Mouse (Mus musculus) activated CD4-positive, CD25-positive, alpha-beta regulatory T cell, adult 4 months (primary cell): ENCODE results near the gene Ppp4r2. TPM values are rescaled to one million over a fixed set of nuclear protein-coding genes. Genes with fewer than 3 reads are reported as not detected.

ENCODE experiments used
- ATAC-seq: one replicate; pipeline ENCODE4 v1.8.0; 2017
- polyA plus RNA-seq, 2 experiments: library from polyadenylated mRNA; unstranded; fragments of 100-300 nt; shearing (Covaris generic); gene quantifications; one replicate each; pipeline ENCODE4 v1.2.1; 2017

Ppp4r2 gene
- polyA plus RNA-seq, result 10 to 100 TPM; 25.0 to 27.7 TPM

GRCm38 (mm10) chr6:100833355-100833754 lies at the start of gene Ppp4r2:
TSS of gene Ppp4r2 (plus strand) at chr6:100833622.
- peak; percentile 82 for ATAC-seq

- ATAC-seq, result no peak
These were observed 45.7 kb upstream of the Ppp4r2 start for GRCm38 (mm10) chr6:100787726-100788125.

GRCm38 (mm10) chr6:100789161-100789560 lies 44.3 kb upstream of the Ppp4r2 start:
- ATAC-seq, result no peak

DNA sequence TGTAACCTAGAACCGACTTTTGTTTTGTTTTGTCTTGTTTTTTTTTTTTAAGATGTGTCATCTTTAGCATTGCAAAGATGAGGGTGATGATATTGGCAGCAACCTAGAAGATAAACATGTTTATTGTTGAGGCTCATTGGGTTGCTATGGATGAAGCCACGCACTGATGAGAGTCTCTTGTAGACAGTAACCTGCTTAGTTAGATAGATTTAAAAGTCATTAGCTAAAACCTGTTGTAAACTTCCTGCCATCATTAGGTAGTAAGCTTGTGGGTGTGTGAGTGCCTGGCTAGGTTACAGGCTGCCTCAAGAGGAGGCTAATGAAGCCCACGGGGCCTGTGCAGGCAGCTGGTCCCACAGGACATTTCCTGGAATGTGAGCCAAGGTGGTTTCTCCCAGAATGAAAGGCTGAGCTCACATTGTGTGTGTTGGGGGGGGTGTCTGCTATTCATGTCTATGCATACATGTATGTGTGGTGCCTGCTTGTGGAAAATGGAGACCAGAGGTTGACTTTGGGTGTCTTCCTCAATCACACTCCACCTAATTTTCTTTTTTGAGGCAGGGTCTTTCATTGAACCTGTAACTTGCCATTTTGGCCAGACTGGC lies 41.3 kb upstream of the Ppp4r2 start:
- ATAC-seq, result peak; percentile 32

- ATAC-seq, result no peak
These were observed 40.3 kb upstream of the Ppp4r2 start for GRCm38 (mm10) chr6:100792973-100793769.

DNA sequence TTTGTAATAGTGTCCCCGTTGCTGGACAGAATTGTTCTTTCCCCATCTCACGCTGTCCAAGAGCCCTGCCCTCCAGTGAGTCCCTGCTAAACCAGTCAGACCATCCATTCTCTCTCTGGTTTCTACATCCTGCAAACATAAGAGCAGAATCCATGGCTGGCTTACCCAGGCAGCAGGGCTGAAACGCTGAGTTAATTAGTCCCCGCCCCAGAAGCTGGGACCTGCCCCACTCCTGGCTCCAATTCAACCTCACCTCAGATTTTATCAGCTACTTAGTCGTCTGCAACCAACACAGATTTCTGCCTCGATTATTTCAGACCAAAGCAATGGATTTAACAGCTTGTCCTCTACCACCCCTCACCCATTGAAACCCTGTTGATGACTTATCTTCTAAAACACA lies 37.6 kb upstream of the Ppp4r2 start:
- no peak for ATAC-seq

DNA sequence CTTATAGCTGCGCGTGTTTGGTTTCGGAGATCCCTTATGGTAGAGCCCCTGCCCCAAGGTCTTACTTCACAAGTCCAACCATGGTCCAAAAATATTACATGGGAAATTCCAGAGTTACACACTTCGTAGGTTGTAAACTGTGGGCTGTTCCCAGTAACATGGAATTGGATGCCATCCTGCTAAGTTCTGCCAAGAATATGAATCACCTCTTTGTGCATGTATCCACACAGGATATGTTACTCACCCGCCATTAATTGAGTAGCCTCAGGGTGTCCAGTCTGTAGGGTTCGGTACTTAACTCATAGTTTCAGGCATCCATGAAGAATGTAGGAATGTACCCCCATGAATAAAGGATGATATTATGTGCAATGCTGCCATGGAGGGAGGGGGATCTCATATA lies 34.1 kb upstream of the Ppp4r2 start:
- ATAC-seq, result no peak

DNA sequence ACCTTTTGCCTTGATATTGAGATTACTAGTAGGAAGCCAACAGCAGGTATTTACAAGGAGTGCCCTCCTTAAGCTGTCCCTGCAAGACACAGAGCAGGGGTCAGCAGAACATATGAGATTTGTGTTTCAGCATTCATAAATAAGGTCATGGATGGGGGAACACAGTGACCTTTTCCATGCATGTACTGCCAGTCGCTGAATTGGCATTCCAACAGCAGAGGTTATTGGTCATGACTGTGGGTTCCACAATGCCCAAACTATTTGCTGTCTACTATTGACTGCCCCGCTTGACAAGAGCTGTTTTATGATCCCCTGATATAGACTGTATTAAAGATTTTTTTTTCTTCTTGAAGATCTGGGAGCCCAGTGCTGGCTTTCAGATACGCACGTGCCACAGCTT lies 33.7 kb upstream of the Ppp4r2 start:
- ATAC-seq, result no peak

DNA sequence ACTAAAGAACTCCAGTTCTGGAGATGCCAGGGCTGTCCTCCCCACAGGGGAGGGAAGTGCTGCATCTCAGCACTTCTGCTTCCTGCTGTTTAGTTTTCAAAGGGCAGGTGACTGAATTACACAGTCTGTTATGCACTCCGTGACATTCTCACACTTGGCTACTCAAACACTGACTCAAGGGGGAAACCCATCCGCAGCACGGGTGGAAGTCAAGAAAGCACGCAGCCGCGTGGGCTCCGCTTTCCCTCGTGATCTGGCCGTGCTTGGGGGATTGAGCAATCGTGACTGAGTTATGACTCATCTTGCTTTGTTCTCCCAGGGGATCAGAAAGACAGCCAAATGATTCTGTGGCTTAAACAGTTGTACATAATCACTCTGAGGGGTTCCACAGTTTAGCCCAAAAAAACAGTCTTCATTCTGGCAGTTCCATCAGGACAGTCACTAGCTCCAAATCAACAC lies 32.9 kb upstream of the Ppp4r2 start:
- ATAC-seq, result peak; percentile 70

GRCm38 (mm10) chr6:100802381-100803083 lies 30.9 kb upstream of the Ppp4r2 start:
- no peak for ATAC-seq

DNA sequence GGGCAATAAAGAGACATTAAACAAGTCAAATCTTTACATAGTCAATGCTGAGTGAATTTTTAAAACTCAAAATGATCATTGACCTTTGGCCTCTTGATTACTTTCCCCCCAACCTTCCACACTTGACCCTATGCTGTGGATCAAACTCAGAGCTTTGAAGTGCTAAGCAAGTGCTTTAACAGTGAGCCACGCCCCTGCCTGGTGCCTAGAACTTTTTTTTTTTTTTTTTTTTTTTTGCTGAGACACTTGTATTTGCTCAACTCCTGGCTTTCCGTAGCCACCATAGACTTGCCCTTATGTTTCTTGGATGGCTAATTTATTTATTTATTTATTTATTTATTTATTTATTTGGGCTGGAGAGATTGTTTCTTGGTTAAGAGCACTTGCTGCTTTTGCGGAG lies 30.2 kb upstream of the Ppp4r2 start:
- no peak for ATAC-seq

- peak; percentile 94 for ATAC-seq
These were observed 26.2 kb upstream of the Ppp4r2 start for GRCm38 (mm10) chr6:100807187-100807586.

DNA sequence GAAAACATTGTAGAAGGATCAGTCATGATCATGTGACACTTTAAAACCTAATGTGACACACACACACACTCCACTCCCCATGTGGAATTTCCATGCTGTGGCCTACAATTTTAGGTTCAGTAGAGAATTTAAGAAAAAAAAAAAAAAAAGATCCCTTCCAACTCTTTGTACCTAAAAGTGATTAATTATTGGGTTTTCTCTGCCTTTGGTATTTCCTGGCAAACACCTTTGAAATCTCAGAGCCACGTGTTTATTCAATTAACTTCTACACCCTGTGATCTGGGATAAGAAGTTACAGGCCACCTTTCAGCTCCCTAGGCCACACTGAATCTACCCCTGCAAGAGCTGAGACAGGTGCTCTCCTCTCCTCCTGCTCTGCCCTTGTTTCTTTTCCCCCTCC lies 25.7 kb upstream of the Ppp4r2 start:
- ATAC-seq, result no peak

DNA sequence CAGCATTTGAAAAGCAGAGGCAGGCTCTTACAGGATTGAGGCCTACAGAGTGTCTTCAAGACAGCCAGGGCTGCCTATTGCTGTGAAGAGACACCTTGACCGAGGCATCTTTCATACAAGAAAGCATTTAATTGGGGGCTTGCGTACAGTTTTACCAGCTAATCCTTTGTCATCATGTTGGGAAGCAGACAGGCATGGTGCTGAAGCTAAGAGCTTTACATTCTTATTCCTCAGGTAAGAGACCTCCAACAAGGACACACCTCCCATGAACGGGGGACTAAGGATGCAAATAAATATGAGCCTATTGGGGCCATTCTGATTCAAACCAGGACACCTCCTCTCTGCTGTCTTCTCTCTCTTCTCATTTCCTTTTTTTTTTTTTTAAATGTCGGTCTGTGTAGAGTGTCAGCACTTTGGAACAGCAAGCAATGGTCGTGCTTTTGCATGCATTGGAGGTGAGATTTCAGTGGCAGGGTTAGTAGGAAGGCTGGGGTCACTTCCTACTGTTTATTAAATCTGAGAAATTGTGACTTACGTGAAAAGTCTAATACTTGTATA lies 25.1 kb upstream of the Ppp4r2 start:
- ATAC-seq, result no peak

DNA sequence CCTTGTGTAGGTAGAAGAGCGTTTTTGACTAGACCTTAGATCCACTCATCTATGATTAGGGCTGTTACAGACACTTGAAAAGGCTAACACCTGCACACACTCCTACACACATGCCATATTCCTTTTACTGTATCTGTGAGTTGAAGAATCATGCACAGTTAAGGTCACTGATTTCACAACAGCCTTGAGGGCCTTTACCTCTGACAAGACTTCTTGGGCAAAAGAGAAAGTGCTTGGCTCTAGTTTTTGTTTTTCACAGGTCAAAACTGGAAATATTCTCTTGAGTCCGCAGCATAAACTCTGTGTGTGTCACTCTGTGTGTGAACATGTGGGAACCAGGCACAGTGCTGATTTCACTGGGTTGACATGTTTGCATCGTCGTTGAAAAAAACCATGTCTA lies 23.3 kb upstream of the Ppp4r2 start:
- ATAC-seq, result no peak

- ATAC-seq, result no peak
These were observed 21.7 kb upstream of the Ppp4r2 start for GRCm38 (mm10) chr6:100811731-100812130.

- no peak for ATAC-seq
These were observed 12.1 kb upstream of the Ppp4r2 start for GRCm38 (mm10) chr6:100821367-100821766.

GRCm38 (mm10) chr6:100823356-100823755 lies 10.1 kb upstream of the Ppp4r2 start:
- no peak for ATAC-seq

- peak; percentile 34 for ATAC-seq
These were observed 8.9 kb upstream of the Ppp4r2 start for GRCm38 (mm10) chr6:100824381-100824965.

- no peak for ATAC-seq
These were observed 7.4 kb upstream of the Ppp4r2 start for GRCm38 (mm10) chr6:100826046-100826445.

DNA sequence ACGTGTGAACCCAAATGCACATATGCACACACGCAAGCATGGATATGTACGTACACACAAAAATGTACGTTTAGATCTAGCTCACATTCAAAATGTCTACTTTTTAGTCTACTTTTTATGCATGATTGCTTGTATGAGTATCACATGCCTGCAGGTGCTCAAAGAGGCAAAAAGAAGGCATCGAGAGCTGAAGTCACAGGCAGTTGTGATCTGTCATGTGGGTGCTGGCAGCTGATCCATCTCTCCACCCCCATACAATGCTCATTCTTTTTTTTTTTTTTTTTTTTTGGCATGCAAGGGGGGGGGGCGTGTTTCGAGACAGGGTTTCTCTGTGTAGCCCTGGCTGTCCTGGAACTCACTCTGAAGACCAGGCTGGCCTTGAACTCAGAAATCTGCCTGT lies 4.9 kb upstream of the Ppp4r2 start:
- ATAC-seq, result no peak

- ATAC-seq, result no peak
These were observed 3.7 kb upstream of the Ppp4r2 start for GRCm38 (mm10) chr6:100829770-100830169.

DNA sequence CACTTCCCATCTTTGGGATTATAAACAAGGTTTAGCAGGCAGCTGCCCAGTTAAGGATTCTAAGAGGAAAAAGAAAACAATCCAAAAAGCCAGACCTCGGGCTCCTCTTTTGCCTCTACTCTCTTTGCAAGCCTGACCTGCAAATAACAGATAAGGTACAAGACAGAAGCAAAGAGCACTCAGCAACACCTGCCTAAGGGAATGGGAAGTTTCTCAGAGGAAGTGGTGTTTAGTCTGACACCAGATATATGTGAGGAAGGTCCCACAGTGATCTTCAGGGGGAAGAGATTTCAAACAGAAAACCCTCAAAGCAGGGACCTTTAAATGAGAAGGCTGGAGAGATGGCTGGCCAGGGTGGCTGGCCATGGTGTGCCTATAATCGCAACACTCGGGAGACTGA lies 2.2 kb upstream of the Ppp4r2 start:
- ATAC-seq, result no peak
